Mouse (Mus musculus) frontal cortex, postnatal 14 days (tissue): ENCODE results near the gene Gm49352.
"Not testable (repeated sequence)": the region's sequence is repeated elsewhere in the genome, so short reads cannot be mapped to it uniquely, and the experiment has no call there.

Experiments
- DNase-seq, 2 experiments: peaks; one replicate each; pipeline ENCODE4 v3.0.0; 2022; ENCODE audit warnings: low spot score in 2 of 2

Gene Gm49352

GRCm38 (mm10) chr13:61568074-61568473 is at the start of gene Gm49352:
TSS of gene Gm49352 (minus strand) at chr13:61568174.
- DNase-seq = not testable (repeated sequence)

- DNase-seq = no peak
Observed at GRCm38 (mm10) chr13:61570027-61570426, 2.1 kb upstream of the Gm49352 start, which contains the start of gene Cts3. TSS of gene Cts3 (minus strand) at chr13:61570127.

GRCm38 (mm10) chr13:61541631-61542030 is 26.3 kb downstream of the Gm49352 start, which contains the start of gene Ctsm:
TSS of gene Ctsm (minus strand) at chr13:61541839.
- no peak for DNase-seq
